Mouse (Mus musculus) adrenal gland (tissue): ENCODE measurements at regions not wholly inside any gene's neighbourhood (a gene's known extent, or its start where the extent isn't known, plus 50 kb on each side); places are given as distances from the start of the nearest gene placed in this dataset.

Source experiments
- intact Hi-C: fragments of 180-260 bp; cut with DNase I; formaldehyde crosslinking; loops from one replicate; pipeline ENCODE4 v1.15.1; 2025

DNA sequence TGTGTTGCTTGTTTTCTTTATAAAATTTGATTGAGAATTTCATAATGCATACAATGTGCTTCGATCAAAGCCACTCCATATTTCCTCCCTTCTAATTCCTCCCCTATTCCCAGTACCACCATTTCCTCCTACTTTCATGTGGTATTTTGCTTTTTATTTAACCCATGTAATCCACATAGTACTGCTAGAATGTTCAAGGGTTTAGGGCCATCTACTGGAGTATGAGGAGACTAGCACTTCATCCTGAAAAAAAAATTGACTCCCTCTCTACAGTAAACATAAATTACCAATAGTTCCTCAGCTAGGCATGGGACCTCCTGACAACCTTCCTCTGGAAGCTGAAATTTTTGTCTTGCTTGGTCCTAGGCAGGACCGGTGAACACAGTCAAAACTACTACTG, 163.0 kb downstream of the Gpr165 start:
- intact Hi-C loops = loop anchor here (10.0 kb wide), 1 partner anchor 371 kb away; no protein-coding TSS in a partner anchor

DNA sequence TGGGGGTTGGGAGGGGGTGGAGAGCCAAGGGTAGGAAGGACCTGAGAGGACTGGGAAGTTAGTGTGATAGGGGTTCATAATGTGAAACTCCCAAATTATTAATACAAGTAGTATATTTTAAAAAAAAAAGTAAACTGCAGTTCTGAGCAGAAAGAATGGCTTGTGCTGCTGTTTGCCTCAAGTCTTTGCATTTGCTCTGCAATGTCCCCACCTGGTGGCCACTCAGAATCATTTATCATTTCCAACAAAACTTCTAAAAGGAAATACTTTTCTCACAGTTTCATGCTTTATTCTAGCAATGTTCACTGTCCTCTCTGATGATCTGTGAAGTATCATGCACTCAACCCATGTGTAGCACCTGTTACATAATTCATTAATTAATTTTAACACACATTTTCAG, 165.5 kb downstream of the Gpr165 start:
- intact Hi-C loops = loop anchor here (10.0 kb wide), 1 partner anchor 374 kb away; no protein-coding TSS in a partner anchor

DNA sequence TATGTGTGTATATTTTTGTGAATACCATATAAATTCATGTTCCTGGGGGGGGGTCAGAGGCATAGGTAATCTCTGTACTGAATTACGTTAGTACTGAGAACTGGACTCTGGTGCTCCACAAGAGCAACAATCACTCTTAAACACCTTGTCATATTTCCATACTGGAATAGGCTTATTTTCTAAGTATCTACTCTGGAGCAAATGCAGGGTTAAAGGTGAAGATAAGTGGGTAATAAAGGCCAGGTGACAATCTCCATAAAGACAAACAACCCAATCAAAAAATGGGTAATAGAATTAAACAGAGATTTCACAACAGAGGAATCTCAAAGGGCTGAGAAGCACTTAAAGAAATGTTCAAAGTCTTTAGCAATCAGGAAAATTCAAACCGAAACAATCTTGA, 165.9 kb downstream of the Gpr165 start:
- intact Hi-C loops = loop anchor here (10.0 kb wide), 1 partner anchor 374 kb away; no protein-coding TSS in a partner anchor

DNA sequence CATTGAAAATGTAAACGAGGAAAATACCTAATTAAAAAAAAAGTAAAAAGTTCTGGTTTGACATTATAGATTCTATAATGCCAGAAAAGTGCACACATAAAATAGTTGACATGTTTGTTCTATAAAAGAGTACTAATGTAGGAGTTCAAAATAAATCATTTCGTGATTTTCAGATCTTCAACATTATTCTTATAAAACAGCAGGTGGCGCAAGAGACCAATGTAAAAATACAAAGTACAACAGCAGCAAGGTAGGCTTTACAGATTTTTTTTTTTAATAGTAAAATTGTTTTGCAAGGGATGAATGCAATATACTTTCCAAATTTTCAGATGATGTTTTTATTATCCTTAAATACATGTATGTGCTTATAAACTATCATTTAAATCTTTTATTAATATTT, 171.8 kb upstream of the Pgr15l start:
- intact Hi-C loops = loop anchor here (2.0 kb wide), 1 partner anchor 530 kb away; no protein-coding TSS in a partner anchor
